Mouse (Mus musculus) adrenal gland, adult 2 months (tissue): ENCODE results near the gene Galnt10. TPM values are rescaled to one million over a fixed set of nuclear protein-coding genes. Genes with fewer than 3 reads are reported as not detected.

Experiments
- DNase-seq: peaks from one replicate; pipeline ENCODE4 v3.0.0; 2021
- polyA plus RNA-seq: library from polyadenylated mRNA; depleted of rRNA; stranded (reverse); fragments of >200 nt; gene quantifications from 2 replicates; pipeline ENCODE4 v1.2.3, GENCODE M21; 2012
- total RNA-seq, 2 experiments: library from RNA; stranded (reverse); gene quantifications; 2 replicates each; pipeline ENCODE4 v1.2.3; 2021

Galnt10 gene
- total and polyA plus RNA-seq, 3 experiments = 33.8 to 54.5 (median 50.2) TPM

GRCm38 (mm10) chr11:57658214-57658613, 13.0 kb downstream of the Galnt10 start:
- no peak for DNase-seq

- DNase-seq = no peak
Observed at GRCm38 (mm10) chr11:57658751-57659150, 13.5 kb downstream of the Galnt10 start.

- DNase-seq = no peak
Observed at GRCm38 (mm10) chr11:57660156-57660555, 14.9 kb downstream of the Galnt10 start.

- no peak for DNase-seq
Observed at GRCm38 (mm10) chr11:57660814-57661213, 15.6 kb downstream of the Galnt10 start.

- DNase-seq = peak; percentile 0
Observed at GRCm38 (mm10) chr11:57661492-57662229, 16.4 kb downstream of the Galnt10 start.

GRCm38 (mm10) chr11:57662231-57662630, 17.0 kb downstream of the Galnt10 start:
- no peak for DNase-seq

- DNase-seq = no peak
Observed at GRCm38 (mm10) chr11:57663271-57663670, 18.0 kb downstream of the Galnt10 start.

- DNase-seq = no peak
Observed at GRCm38 (mm10) chr11:57664741-57665140, 19.5 kb downstream of the Galnt10 start.

- no peak for DNase-seq
Observed at GRCm38 (mm10) chr11:57668271-57668670, 23.0 kb downstream of the Galnt10 start.

GRCm38 (mm10) chr11:57669522-57669921, 24.3 kb downstream of the Galnt10 start:
- DNase-seq = no peak

- no peak for DNase-seq
Observed at GRCm38 (mm10) chr11:57671120-57671697, 26.0 kb downstream of the Galnt10 start.

GRCm38 (mm10) chr11:57671797-57672196, 26.6 kb downstream of the Galnt10 start:
- no peak for DNase-seq

GRCm38 (mm10) chr11:57672995-57673394, 27.8 kb downstream of the Galnt10 start:
- DNase-seq = peak; percentile 65

- DNase-seq = no peak
Observed at GRCm38 (mm10) chr11:57673977-57674687, 28.9 kb downstream of the Galnt10 start.

GRCm38 (mm10) chr11:57677261-57677660, 32.0 kb downstream of the Galnt10 start:
- no peak for DNase-seq

- no peak for DNase-seq
Observed at GRCm38 (mm10) chr11:57682589-57682988, 37.3 kb downstream of the Galnt10 start.

GRCm38 (mm10) chr11:57683125-57683524, 37.9 kb downstream of the Galnt10 start:
- no peak for DNase-seq

GRCm38 (mm10) chr11:57683931-57684330, 38.7 kb downstream of the Galnt10 start:
- peak; percentile 72 for DNase-seq

GRCm38 (mm10) chr11:57684891-57685290, 39.6 kb downstream of the Galnt10 start:
- DNase-seq = no peak

GRCm38 (mm10) chr11:57685689-57686454, 40.6 kb downstream of the Galnt10 start:
- DNase-seq = no peak

GRCm38 (mm10) chr11:57686797-57687196, 41.6 kb downstream of the Galnt10 start:
- DNase-seq = no peak

- no peak for DNase-seq
Observed at GRCm38 (mm10) chr11:57687258-57687657, 42.0 kb downstream of the Galnt10 start.
